Mouse (Mus musculus): Measurements from ENCODE around the gene Neu1.
A peak's percentile ranks its signal among the peaks of the same experiment; 100 is the strongest.

DNA sequence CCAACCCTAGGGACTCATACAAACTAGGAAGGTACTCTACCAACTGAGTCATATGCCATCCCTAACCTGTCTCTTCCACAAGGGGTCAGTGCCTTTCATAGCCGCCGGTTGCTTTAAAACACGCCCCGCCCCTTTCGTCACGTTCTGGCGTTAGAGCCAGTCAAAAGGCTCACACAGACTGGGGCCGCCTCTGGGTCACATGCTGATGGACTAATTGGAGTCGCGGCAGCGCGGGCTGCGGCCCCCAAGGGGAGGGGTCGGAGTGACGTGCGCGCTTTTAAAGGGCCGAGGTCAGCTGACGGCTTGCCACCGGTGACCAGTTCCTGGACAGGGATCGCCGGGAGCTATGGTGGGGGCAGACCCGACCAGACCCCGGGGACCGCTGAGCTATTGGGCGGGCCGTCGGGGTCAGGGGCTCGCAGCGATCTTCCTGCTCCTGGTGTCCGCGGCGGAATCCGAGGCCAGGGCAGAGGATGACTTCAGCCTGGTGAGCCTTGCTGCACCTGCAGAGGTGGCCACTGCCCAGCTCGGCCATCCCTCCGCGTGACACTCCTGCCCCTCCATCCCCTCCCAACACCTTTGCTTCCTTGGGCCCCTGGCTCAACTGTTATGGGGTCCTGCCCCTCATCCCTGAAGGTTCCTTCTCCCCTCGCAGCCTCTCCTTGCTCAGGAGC is at the start of gene Neu1:
- TF ChIP-seq CTCF (IDR thresholded peaks at IDR 0.05; ENCODE audit: control insufficient read depth, insufficient read depth, low read length) (peak; percentile 65), POLR2A (IDR thresholded peaks at IDR 0.05; ENCODE audit: borderline replicate concordance, control insufficient read depth, low read depth, low read length) (peak; percentile 87)
